Mouse (Mus musculus) heart, adult 9 months (tissue): Measurements from ENCODE around the gene Gstm3.
A peak's percentile ranks its signal among the peaks of the same experiment; 100 is the strongest.

Experiments used
- DNase-seq, 2 experiments: peaks; one replicate each; pipeline ENCODE4 v3.0.0; 2022; ENCODE audit warnings: low spot score in 2 of 2

Gstm3 gene

DNA sequence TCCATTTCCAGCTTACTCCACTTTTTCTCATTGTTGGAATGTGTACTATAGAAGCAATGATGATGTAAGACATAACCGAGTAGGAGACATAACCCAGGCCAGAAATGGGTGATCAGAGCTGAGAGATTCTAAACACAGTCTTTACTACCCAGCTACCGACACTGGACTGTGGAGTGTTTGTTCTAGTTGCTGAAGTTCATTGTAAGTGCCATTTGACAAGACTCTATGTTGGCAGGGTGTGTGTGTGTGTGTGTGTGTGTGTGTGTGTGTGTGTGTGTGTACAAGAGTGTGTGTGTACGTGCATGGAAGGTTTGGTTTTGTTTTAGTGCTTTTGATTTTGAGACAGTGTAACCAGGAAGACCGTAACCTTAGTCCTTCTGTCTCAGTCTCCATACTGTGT, 39.4 kb downstream of the Gstm3 start:
- no peak for DNase-seq

DNA sequence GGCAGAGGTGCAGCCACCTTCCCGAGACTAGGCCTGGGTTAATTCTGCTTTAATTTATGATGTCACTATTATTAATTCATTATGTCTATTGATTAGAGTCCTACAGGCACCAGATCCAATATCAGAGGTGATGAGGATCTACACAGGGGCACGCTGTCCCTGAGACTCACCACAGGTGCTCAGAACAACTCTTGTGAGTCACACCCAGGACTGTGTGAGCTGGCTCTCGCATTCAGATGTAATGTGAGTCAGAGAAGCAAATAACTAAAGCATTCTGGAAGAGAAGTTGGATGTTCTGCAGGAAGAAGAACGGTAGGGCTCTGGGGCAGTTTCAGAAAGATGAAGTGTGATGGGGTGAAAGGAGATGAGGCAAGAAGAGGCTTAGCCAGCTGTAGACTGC, 39.8 kb downstream of the Gstm3 start:
- no peak for DNase-seq

DNA sequence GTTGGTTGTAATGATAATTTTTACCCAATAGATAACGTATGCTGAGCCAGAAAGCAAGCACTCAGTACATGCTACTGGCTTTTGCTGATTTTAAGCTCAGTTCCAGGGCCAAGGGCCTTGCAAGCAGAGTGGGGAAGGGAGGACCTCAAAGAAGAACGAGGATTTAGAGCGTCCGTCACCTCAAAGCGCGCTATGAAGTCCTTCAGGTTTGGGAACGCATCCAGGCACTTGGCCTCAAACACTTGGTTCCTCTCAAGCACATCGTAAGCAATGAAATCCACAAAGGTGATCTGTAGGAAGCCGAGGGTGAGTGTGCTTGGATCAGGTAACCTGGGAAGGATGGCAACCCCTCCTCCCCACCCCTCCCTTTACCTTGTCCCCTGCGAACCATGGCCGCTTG, 40.4 kb downstream of the Gstm3 start:
- no peak for DNase-seq

DNA sequence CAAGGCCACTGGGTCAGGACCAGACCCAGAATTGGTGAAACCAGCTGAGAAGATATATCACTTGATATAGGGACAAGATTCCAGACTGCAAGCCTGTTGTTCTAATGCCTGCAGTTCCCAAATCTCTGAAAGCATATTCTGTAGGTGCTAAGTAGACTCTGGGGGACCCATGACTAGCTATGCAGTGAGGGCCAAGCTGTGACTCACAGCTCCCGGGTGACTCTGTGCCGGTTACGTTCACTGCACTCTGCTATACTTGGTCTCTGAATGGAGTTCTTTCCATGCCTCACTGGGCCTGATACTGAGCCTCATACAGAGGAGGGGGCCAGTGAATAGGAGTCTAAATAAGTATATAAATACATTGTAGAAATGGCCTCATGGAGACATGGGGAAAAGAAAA, 41.2 kb downstream of the Gstm3 start:
- DNase-seq: no peak

DNA sequence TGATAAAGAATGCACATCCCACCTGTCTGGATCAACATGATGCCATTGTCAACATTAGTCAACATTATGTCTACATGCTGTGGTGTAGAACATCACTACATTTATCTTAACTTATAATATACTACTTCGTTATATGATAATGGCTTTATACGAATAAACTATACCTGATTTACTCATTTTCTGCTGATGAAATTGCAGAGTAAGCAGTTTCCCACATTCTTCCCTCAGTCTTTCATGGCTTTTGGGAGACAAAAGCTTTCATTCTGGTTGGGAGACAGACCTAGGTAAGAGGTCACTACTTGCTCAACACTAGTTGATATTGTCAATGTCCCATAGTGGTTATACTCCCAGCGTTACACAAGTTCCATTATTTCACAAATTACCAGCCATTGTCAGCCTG, 43.7 kb downstream of the Gstm3 start:
- DNase-seq: no peak

DNA sequence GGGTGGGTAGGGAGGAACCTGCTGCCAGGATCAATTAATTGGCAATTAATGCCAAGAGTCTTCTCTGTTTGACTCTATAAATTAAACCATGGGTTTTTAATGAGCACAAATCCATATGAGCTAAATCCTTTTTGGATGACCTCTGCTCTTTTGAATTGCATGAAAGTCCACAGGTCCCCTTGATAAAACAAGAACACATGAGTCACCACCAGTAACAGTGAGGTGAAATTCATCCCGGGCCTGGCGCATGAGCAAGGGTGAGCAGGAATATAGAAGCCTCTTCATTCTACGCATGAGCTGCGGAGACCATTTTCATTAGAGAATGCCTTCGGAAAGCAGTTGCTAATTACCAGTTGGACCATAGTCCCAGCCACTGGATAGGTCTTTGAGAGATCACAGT, 48.7 kb downstream of the Gstm3 start:
- no peak for DNase-seq

DNA sequence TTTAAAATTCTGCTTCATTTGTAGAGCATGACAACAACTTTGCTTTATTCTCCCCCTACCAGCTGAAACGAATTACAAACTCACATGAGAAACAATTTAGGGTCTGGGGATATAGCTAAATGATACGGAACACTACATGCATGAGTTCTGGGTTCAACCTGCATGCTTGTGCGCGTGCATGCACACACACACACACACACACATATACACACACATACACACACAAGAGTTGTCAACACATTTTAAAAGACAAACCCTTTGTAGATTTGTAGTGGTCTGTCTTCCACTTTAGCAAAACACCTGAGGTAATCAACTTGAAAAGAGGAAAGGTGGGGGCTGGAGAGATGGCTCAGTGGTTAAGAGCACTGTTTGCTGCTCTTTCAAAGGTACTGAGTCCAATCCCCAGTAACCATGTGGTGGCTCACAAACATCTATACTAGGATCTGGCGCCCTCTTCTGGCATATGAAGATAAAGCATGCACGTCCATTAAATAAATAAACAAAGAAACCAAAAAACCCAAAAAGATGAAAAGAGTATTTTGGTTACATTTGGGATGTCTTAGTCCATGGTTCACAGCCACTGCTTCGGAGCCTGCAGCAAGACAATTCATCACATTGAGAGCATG, 51.2 kb downstream of the Gstm3 start:
- peak in 1 of 2 experiments; percentile 60 for DNase-seq

DNA sequence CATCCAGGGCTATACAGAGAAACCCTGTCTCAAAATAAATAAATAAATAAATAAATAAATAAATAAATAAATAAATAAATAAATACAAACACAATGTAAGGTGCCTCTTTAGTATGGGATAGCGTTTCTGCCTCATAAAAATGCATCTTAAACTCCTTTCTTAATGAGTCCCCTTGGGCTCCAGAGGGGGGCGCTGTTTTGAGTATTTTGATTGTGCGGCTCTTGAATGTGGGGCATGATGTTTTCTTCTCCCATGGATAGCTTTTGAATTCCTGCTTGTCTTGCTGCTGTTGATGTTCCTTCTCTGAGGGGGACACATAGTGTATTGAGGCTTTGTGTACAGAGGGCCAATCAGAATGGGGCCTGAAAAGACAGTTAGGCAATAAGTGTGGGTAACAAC, 52.0 kb downstream of the Gstm3 start:
- no peak for DNase-seq

DNA sequence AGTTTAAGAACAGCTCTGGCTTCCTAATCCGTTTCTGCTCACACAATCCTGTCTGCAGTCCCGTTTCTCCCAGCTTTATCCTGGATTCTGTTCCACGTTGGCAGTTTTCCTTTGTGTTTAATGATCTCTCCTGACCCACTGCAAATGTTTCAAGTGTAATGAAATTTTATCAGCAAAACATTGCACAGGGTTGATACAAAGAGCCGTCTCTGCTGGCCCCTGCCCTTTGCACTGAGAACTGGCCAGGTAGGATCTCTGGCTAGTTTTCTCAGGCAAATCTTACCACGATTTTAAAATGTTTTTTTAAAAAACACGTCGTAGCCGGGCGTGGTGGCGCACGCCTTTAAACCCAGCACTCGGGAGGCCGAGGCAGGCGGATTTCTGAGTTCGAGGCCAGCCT, 52.4 kb downstream of the Gstm3 start:
- DNase-seq: no peak
